Mouse (Mus musculus) liver, postnatal 0 days (tissue): ENCODE measurements around the gene 4430402I18Rik. TPM values are rescaled to one million over a fixed set of nuclear protein-coding genes. Genes with fewer than 3 reads are reported as not detected.

Source experiments
- ATAC-seq: fragments of 200-750 bp; cut with Nextera tagmentation; 2 replicates; pipeline ENCODE4 v1.8.0; 2017; ENCODE audit warnings: mild to moderate bottlenecking, moderate library complexity
- DNase-seq: peaks from one replicate; pipeline ENCODE4 v3.0.0-alpha.2; 2016
- H3K27ac ChIP-seq: fragments of 300-500 bp; sonication (generic); 2 replicates; pipeline ENCODE4 v1.5.1; 2014; ENCODE audit warnings: antibody characterized with exemption, moderate library complexity, mild to moderate bottlenecking, low read depth
- H3K27me3 ChIP-seq: fragments of 300-500 bp; sonication (generic); 2 replicates; pipeline ENCODE4 v1.6.1; 2014; ENCODE audit warnings: low read length, control low read depth, mixed read lengths; ENCODE audit not compliant: insufficient read depth
- H3K36me3 ChIP-seq: fragments of 300-500 bp; sonication (generic); replicated peaks from 2 replicates; pipeline ENCODE4 v1.6.1; 2014; ENCODE audit warnings: mild to moderate bottlenecking, control low read depth, low read length, moderate library complexity, mixed read lengths; ENCODE audit not compliant: insufficient read depth
- H3K4me1 ChIP-seq: fragments of 300-500 bp; sonication (generic); 2 replicates; pipeline ENCODE4 v1.6.1; 2014; ENCODE audit warnings: antibody characterized with exemption, mild to moderate bottlenecking, control low read depth; ENCODE audit not compliant: insufficient read depth
- H3K4me2 ChIP-seq: fragments of 300-500 bp; sonication (generic); 2 replicates; pipeline ENCODE4 v1.6.1; 2014; ENCODE audit warnings: low read depth, mild to moderate bottlenecking, low read length, moderate library complexity, mixed read lengths
- H3K4me3 ChIP-seq: fragments of 300-500 bp; sonication (generic); 2 replicates; pipeline ENCODE4 v1.5.1; 2014; ENCODE audit warnings: low read depth, low read length
- H3K9ac ChIP-seq: fragments of 300-500 bp; sonication (generic); replicated peaks from 2 replicates; pipeline ENCODE4 v1.6.1; 2014; ENCODE audit warnings: mild to moderate bottlenecking, moderate library complexity
- H3K9me3 ChIP-seq: fragments of 300-500 bp; sonication (generic); 2 replicates; pipeline ENCODE4 v1.6.1; 2016; ENCODE audit warnings: mild to moderate bottlenecking, control low read depth, low read length, mixed read lengths
- CTCF ChIP-seq: sonication (generic); IDR thresholded peaks from 2 replicates; pipeline ENCODE4 v1.5.1; 2016; ENCODE audit warnings: antibody characterized with exemption, low read depth
- EP300 ChIP-seq: IDR thresholded peaks from 2 replicates; pipeline ENCODE4 v1.6.1; 2016; ENCODE audit warnings: antibody characterized with exemption, low read depth, mild to moderate bottlenecking
- WGBS: fragments of 180-500 bp; shearing (Covaris S2); extraction: QIAGEN DNeasy Blood & Tissue Kit; methylation state at CpG from one replicate; pipeline ENCODE4 v1.1.7; 2014; ENCODE audit not compliant: insufficient replicate concordance; 5-methylcytosine and 5-hydroxymethylcytosine counted together
- polyA plus RNA-seq: library from polyadenylated mRNA; unstranded; fragments of >200 nt; fragmentation: Nextera tagmentation; extraction: Ambion mirVana; gene quantifications from 2 replicates; pipeline ENCODE4 v1.2.1, GENCODE M21; 2015

The 4430402I18Rik gene
- polyA plus RNA-seq, 1 experiment from 2014 or later = 8.1 TPM

GRCm38 (mm10) chr19:28991391-28991790 is 23.8 kb upstream of the 4430402I18Rik start:
- peak overlapping the region; percentile 99 for H3K4me3 ChIP-seq
- no peaks in the 10 kb centered on the region for H3K9me3 ChIP-seq
- peak overlapping the region; percentile 88 for H3K4me2 ChIP-seq
- peak overlapping the region; percentile 98; the same call in 1 of the 2 replicates for H3K27ac ChIP-seq
- TF ChIP-seq CTCF = no peak
- TF ChIP-seq EP300 = no peak
- WGBS = 53% methylated on average over 5 of the region's 5 CpGs
- peaks cover 20% of the 10 kb centered on the region for H3K36me3 ChIP-seq
- H3K27me3 ChIP-seq = no peaks in the 10 kb centered on the region
- peak overlapping the region; percentile 96 for H3K9ac ChIP-seq
- DNase-seq (no peak), ATAC-seq (no peak)
- H3K4me1 ChIP-seq = peaks cover 14% of the 10 kb centered on the region

GRCm38 (mm10) chr19:28990590-28991221 is 23.1 kb upstream of the 4430402I18Rik start:
- peak overlapping the region; percentile 88 for H3K4me2 ChIP-seq
- H3K27ac ChIP-seq = peak overlapping the region; percentile 98
- H3K4me3 ChIP-seq = peak overlapping the region; percentile 99
- H3K9ac ChIP-seq = peak overlapping the region; percentile 96
- peak; percentile 58 for ATAC-seq
- no peaks in the 10 kb centered on the region for H3K27me3 ChIP-seq
- H3K4me1 ChIP-seq = peaks cover 14% of the 10 kb centered on the region
- H3K36me3 ChIP-seq = peaks cover 14% of the 10 kb centered on the region
- H3K9me3 ChIP-seq = no peaks in the 10 kb centered on the region
- whole genome bisulfite sequencing = under 1% methylated on average over 38 of the region's 41 CpGs
- no peak for TF ChIP-seq EP300
- no peak for TF ChIP-seq CTCF
- no peak for DNase-seq

GRCm38 (mm10) chr19:28990194-28990589 is 22.6 kb upstream of the 4430402I18Rik start, which contains the start of gene Cdc37l1:
Gene Cdc37l1, plus strand, starts transcription at chr19:28990352.
- ATAC-seq = peak; percentile 98
- H3K4me3 ChIP-seq = peak within 1 kb of the TSS; percentile 99
- no peaks in the 10 kb centered on the region for H3K9me3 ChIP-seq
- under 1% methylated on average over 36 of the region's 37 CpGs for WGBS
- H3K27me3 ChIP-seq = no peaks in the 10 kb centered on the region
- H3K36me3 ChIP-seq = peaks cover 9% of the 10 kb centered on the region
- peak within 1 kb of the TSS; percentile 96 for H3K9ac ChIP-seq
- H3K27ac ChIP-seq = peak within 1 kb of the TSS; percentile 98
- DNase-seq = peak; percentile 99
- peaks cover 14% of the 10 kb centered on the region for H3K4me1 ChIP-seq
- TF ChIP-seq CTCF (no peak), EP300 (peak; percentile 59; the same call in 1 of the 2 replicates)
- peak within 1 kb of the TSS; percentile 88 for H3K4me2 ChIP-seq

GRCm38 (mm10) chr19:28989515-28989914 is 21.9 kb upstream of the 4430402I18Rik start:
- Histone ChIP-seq H3K9me3 (no peaks in the 10 kb centered on the region), H3K4me3 (peak overlapping the region; percentile 99), H3K36me3 (peaks cover 3% of the 10 kb centered on the region), H3K27me3 (no peaks in the 10 kb centered on the region), H3K4me1 (peaks cover 14% of the 10 kb centered on the region), H3K4me2 (peak overlapping the region; percentile 88), H3K9ac (peak overlapping the region; percentile 96), H3K27ac (peak overlapping the region; percentile 98)
- DNase-seq (no peak), ATAC-seq (no peak)
- TF ChIP-seq CTCF (no peak), EP300 (no peak)
- 45% methylated on average over 8 of the region's 8 CpGs for WGBS

- TF ChIP-seq CTCF (no peak), EP300 (no peak)
- no peaks in the 10 kb centered on the region for H3K9me3 ChIP-seq
- no peaks in the 10 kb centered on the region for H3K36me3 ChIP-seq
- ATAC-seq (peak; percentile 58; the same call in 1 of the 2 replicates), DNase-seq (no peak)
- H3K4me1 ChIP-seq = no peaks in the 10 kb centered on the region
- H3K4me3 ChIP-seq = no peak overlapping the region
- H3K27ac ChIP-seq = no peak overlapping the region
- no peak overlapping the region for H3K9ac ChIP-seq
- WGBS = 48% methylated on average over 7 of the region's 7 CpGs
- no peaks in the 10 kb centered on the region for H3K27me3 ChIP-seq
- H3K4me2 ChIP-seq = no peak overlapping the region
Measured at GRCm38 (mm10) chr19:28982617-28983016, 15.0 kb upstream of the 4430402I18Rik start.

GRCm38 (mm10) chr19:28974862-28975611 is 7.4 kb upstream of the 4430402I18Rik start:
- peak; percentile 75 for ATAC-seq
- Histone ChIP-seq H3K9me3 (no peaks in the 10 kb centered on the region), H3K4me1 (peaks cover 5% of the 10 kb centered on the region; the same call in 1 of the 2 replicates), H3K27me3 (peaks cover 7% of the 10 kb centered on the region; the same call in 1 of the 2 replicates), H3K27ac (no peak overlapping the region), H3K9ac (no peak overlapping the region; the same call in 1 of the 2 replicates), H3K4me3 (peak overlapping the region; percentile 33), H3K4me2 (peak overlapping the region; percentile 84), H3K36me3 (no peaks in the 10 kb centered on the region)
- TF ChIP-seq EP300 (no peak), CTCF (peak; percentile 91)
- WGBS = 24% methylated on average over 35 of the region's 35 CpGs
- DNase-seq = peak; percentile 87
